Mouse (Mus musculus): ENCODE data around the gene Spdef.

Gene Spdef

DNA sequence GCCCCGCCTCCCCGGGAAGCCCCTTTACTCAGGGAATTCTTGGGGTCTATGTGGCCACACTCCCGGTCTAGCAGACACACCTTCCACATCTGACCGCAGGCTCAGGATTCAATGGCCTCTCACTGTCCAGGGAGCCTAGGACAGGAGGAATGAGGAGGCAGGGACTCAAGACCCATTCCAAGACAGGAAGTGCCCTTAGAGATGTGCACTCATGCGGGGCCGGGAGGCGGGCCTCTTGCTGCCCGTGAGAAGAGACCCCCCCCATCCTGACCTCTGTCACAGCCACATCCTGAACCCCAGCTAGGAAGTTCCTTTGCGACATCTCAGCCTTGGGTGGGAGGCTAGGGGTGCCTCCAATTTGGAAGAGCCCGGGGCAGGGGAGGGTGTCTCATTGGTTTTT lies 3.7 kb downstream of the Spdef start:
- DNase-seq (ENCODE audit: low spot score), result peak; percentile 42

- no peak for DNase-seq (ENCODE audit: low spot score)
These were observed 4.4 kb downstream of the Spdef start for GRCm38 (mm10) chr17:27724327-27724726.

DNA sequence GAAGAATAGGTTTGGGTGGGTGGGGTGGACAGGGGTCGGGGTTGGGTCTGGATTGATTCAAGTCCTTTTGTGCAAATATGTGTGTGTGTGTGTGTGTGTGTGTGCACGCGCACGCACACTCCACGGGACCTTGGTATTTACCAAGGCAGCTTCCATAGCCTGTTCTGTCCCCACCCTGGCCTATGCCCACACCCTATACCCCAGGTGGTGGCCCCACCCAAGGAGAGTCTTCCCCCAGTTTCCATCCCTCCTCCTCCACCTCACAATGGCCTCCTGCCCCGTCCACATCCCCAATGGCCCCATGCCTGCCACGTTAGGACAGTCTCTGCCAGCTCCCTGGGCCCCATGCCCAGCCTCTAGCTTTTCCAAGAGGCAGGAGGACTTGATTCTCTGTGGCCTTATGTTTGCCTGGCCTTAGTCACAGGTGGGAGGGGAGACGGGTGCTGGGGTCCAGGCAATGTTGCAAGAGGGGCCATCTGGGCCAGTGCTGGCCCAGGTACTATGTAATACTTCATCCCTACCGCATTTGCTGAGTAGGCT lies 7.6 kb downstream of the Spdef start:
- DNase-seq (ENCODE audit: low spot score), result no peak

DNA sequence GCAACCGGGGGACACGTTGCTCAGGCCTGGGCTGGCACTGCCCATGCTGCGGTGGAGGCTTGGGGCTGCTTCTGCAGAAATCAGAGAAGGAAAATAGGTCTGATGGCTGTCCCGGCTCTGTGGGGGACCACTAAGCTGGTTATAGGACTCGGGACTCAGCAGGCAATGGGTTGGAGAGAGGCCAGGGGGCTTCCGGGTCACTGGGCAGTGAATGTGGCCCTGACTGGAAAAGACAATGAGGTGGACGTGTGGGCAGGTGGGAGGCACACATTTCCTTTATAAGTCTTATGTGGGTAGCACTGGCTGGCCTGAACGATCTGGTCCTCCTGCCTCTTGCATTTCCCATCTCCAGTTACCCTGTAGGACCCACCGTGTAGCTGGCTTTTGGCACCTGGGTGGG lies 8.4 kb downstream of the Spdef start:
- no peak for DNase-seq (ENCODE audit: low spot score)

DNA sequence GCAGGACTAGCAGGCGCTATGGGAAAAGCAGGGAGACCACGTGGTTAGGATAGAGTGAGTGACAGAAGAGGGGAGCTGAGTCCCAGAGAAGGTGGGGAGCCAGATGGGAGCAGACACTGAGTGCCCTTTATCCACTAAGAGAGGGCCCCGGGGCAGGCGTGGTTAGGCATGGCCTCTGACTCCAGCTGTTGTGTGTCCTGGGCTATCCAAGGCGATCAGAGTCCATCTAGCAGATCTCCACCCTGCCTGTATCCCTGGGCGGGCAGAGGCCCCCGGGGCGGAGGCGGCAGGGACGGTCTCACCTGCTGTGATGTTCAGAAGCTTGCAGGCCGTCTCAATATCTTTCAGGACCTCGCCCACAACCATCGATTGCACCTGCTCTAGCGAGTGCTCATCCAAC lies 9.1 kb downstream of the Spdef start:
- DNase-seq (ENCODE audit: low spot score), result no peak

- peak; percentile 69 for DNase-seq (ENCODE audit: low spot score)
These were observed 10.5 kb downstream of the Spdef start for GRCm38 (mm10) chr17:27718250-27718649.

DNA sequence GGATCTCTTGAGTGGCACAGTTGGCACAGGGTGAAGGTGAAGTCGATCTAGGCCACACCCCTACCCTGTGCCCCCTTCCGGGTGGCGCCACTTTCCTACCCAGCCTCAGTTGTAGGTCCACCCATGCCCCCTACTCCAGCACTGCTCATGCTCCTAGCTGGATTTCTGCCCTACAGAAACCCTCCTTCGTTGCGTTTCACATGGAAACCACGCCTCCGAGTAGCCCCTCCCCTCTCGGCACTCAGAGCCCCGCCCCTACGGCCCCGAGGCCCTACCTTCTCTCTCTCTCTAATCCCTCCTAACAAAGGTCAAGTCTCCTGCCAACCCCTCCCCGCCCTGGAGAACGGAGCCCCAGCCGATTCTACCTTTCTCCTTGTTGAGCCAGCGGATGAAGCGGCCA lies 12.0 kb downstream of the Spdef start:
- DNase-seq (ENCODE audit: low spot score), result peak; percentile 73

- no peak for DNase-seq (ENCODE audit: low spot score)
These were observed 15.9 kb downstream of the Spdef start for GRCm38 (mm10) chr17:27712832-27713231.

DNA sequence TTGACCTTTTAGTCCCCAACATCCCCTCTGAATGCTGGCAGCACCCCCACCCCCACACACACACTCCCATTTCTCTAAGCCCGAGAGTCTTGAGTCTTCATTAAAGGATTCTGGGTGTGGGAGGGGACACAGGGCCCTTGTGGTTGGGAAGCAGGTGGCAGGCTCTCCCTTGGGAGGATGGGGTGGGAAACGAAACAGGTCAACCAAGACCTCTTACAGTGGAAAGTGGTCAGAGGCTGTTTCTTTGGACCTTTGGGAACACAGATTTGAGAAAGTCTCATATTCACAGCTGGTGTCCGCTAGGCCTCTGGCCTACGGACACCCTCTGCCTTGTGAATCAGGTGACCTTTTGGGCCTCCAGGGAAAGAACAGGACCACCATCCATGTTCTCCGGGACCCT lies 19.1 kb downstream of the Spdef start:
- DNase-seq (ENCODE audit: low spot score), result no peak

DNA sequence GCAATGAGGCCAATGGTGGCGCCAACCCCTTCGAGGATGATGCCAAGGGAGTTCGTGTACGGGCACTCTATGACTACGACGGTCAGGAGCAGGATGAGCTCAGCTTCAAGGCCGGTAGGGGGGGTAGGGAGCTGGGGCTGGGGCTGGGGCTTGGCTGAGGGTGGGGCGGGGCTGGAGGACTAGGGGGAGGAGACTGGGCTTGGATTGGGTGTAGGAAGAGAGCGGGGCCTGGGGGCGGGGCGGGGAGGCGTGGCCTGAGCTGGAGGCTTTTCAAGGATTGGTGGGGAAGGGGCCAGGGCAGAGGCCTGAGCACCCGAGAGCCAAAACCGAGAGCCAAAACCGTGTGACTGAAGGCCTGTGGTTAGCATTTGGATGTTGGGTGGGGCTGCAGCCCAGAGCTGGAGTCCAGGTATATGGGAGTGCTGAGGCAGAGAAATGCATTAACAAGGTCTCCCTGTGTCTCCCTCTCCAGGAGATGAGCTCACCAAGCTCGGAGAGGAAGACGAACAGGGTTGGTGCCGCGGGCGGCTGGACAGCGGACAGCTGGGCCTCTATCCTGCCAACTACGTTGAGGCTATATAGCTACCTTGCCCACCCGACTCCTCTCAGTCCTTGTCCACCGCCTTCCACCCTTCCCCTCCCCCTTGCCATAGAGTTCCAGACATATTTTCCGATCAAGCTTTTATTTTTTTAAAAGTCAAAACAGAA lies 20.6 kb downstream of the Spdef start:
- DNase-seq (ENCODE audit: low spot score), result peak; percentile 96

DNA sequence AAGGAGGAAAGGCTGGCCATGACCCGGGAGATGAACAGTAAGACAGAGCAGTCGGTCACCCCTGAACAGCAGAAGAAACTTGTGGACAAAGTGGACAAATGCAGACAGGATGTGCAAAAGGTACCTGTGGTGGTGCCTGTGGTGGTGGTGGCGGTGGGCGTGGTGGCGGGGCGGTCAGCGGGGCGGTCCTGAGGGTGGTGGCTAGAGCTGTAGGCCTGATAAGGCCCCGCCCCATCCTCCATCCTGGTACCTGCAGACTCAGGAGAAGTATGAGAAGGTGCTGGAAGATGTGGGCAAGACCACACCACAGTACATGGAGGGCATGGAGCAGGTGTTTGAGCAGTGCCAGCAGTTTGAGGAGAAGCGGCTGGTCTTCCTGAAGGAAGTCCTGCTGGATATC lies 23.1 kb downstream of the Spdef start:
- DNase-seq (ENCODE audit: low spot score), result no peak

- DNase-seq (ENCODE audit: low spot score), result peak; percentile 58
These were observed 24.7 kb downstream of the Spdef start for GRCm38 (mm10) chr17:27703961-27704621.

GRCm38 (mm10) chr17:27702518-27702917 lies 26.2 kb downstream of the Spdef start:
- peak; percentile 76 for DNase-seq (ENCODE audit: low spot score)

DNA sequence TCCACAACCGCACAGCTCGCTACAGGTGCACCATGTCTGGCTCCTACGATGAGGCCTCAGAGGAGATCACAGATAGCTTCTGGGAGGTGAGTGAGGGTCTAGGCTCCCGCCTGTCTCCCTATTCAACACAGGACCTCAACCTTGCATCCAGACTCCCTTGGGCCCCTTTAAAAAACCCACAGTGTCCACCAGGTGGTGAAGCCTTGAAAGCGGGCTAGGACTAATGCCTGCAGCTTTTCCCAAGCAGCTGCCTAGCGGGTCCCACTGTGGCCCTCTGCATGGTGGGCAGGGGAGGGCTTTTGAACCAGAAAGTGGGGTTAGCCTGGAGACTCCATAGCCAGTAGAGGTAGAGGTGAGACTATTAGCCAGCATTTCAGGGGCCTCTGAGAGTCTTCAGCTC lies 26.9 kb downstream of the Spdef start:
- DNase-seq (ENCODE audit: low spot score), result no peak

GRCm38 (mm10) chr17:27700812-27701211 lies 27.9 kb downstream of the Spdef start:
- no peak for DNase-seq (ENCODE audit: low spot score)

- DNase-seq (ENCODE audit: low spot score), result no peak
These were observed 29.0 kb downstream of the Spdef start for GRCm38 (mm10) chr17:27699641-27700244.

GRCm38 (mm10) chr17:27690993-27691693 lies 37.6 kb downstream of the Spdef start:
- no peak for DNase-seq (ENCODE audit: low spot score)

DNA sequence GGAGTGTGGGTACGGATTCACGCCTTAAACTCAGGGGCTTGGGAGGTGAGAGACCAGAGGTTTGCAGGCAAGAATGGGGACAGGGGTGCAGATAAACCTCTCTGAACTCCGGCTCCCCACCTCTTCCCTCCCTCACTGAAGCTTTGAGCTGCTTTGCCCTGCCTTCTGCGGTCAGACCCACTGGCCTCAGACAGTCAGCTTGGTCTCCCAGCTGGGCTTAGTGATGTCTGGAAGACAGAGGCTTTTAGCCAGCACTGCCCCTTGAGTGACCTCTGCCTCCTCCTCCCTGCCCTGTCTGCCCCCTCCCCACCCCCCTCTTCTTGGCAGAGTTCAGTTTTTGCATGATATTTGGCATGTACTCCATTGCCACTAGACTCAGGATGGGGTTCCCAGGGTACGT lies 42.4 kb downstream of the Spdef start:
- no peak for DNase-seq (ENCODE audit: low spot score)

GRCm38 (mm10) chr17:27685550-27685913 lies 43.2 kb downstream of the Spdef start:
- DNase-seq (ENCODE audit: low spot score), result no peak

DNA sequence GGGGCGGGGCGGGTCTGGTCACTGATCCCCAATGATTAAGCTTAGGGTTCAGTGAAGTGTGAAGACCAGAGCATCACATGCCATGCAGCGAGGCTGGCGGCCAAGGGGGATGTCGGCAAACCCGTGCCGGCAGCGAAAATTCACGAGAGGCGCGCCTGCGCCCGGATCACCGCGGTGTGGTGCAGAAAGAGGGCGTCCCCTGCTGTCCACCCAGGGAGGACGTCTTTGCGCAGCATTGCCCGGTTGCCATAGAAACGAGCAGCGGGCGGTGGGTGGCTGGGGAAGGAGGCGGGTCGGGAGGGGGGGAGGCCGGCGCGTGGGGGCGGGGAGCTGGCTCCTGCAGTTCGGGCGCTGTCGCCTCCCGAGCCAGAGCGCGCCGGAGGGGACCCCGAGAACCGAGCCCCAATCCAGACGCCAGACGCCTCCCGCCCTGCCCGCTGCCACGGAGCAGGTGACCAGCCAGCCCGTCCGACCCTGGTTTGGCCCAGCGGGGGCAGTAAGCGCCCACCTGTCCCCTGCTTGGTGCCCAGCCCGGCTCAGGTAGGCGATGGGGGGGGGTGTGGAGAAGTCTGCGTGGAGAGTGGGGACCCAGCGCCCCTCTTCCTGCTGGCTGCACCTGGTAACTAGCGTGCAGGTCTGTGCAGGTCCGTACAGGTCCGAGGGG lies 43.7 kb downstream of the Spdef start:
- peak; percentile 81 for DNase-seq (ENCODE audit: low spot score)

GRCm38 (mm10) chr17:27678924-27679813 lies 49.6 kb downstream of the Spdef start:
- DNase-seq (ENCODE audit: low spot score), result no peak

Data from embryo, embryonic 10.5 days (tissue).